Comparison of ENCODE assay signal across 8 mouse cellular contexts in genomic region chr5:144223503-144223862, GRCm38 (mm10). TPM values are rescaled to one million over a fixed set of nuclear protein-coding genes. Genes with fewer than 3 reads are reported as not detected.
A peak's percentile ranks its signal among the peaks of the same experiment; 100 is the strongest.
DNase-seq lines count a peak whose midpoint lies in the region; ATAC-seq lines count a peak whose summit lies in the region.

Tecpr1 (minus strand) TSS chr5:144223615.

- no peaks in the 10 kb centered on the region for H3K27me3 ChIP-seq in hindbrain, embryonic 14.5 days (ENCODE audit: control insufficient read depth, insufficient read depth, low read length)

- no peaks in the 10 kb centered on the region for H3K9me3 ChIP-seq in hindbrain, embryonic 14.5 days (ENCODE audit: control insufficient read depth, low read length)

- H3K36me3 ChIP-seq in hindbrain, embryonic 14.5 days (replicated peaks; ENCODE audit: control insufficient read depth, insufficient read depth) = no peaks in the 10 kb centered on the region; the same call in 1 of the 2 replicates

- DNase-seq in R1 (ENCODE audit: low read depth, low spot score) = peak; percentile 97
- DNase-seq in cerebellum, postnatal 25 days = peak; percentile 96 to 98
- DNase-seq in frontal cortex, postnatal 25 days (ENCODE audit: low spot score in 2 of 2) = peak; percentile 82 to 92
- peak; percentile 95 for DNase-seq in hindbrain, embryonic 14.5 days (ENCODE audit: low spot score)
- peak; percentile 93 to 95 for DNase-seq in layer of hippocampus, postnatal 36 days
- DNase-seq in lung, postnatal 36 days = peak; percentile 98
- peak; percentile 97 for DNase-seq in retina, postnatal 1 day
- peak; percentile 87 for DNase-seq in urinary bladder, adult 2 months (ENCODE audit: low spot score)

- H3K4me2 ChIP-seq in hindbrain, embryonic 14.5 days (replicated peaks) = peak within 1 kb of the TSS; percentile 85

- peak; percentile 96 for ATAC-seq in hindbrain, embryonic 14.5 days (ENCODE audit: low FRiP score)

- WGBS in hindbrain, embryonic 14.5 days = under 1% methylated on average over 37 of the region's 37 CpGs

- H3K4me1 ChIP-seq in hindbrain, embryonic 14.5 days (replicated peaks; ENCODE audit: control insufficient read depth, insufficient read depth, low read length) = peaks cover 21% of the 10 kb centered on the region

- H3K4me3 ChIP-seq in hindbrain, embryonic 14.5 days (replicated peaks; ENCODE audit: low read length) = peak within 1 kb of the TSS; percentile 68

- H3K9ac ChIP-seq in hindbrain, embryonic 14.5 days = peak within 1 kb of the TSS; percentile 81

- peak within 1 kb of the TSS; percentile 72 for H3K27ac ChIP-seq in hindbrain, embryonic 14.5 days

RNA-seq across cellular contexts. Expression of gene Tecpr1, which starts in this region (rescaled TPM):
- 32.3 and 34.7 TPM in 2 replicates for polyA plus RNA-seq in hindbrain, embryonic 14.5 days (2014; fragmentation: Nextera tagmentation; extraction: Ambion mirVana)
- total RNA-seq in layer of hippocampus, postnatal 36 days (2021) = 100 to 1,000 TPM; 106 TPM
- polyA plus RNA-seq in urinary bladder, adult 2 months (2012; rRNA removed) = 35.0 and 35.3 TPM in 2 replicates

Comparison
In these comparisons a context has a peak if more than half of its experiments do, and no peak if none do; other contexts are left out.
1. Peak in every context shown above with its lines: DNase-seq, ATAC-seq, H3K4me3 ChIP-seq and H3K27ac ChIP-seq.